Comparison of ENCODE assay signal across 13 mouse cellular contexts in the genomic region with DNA sequence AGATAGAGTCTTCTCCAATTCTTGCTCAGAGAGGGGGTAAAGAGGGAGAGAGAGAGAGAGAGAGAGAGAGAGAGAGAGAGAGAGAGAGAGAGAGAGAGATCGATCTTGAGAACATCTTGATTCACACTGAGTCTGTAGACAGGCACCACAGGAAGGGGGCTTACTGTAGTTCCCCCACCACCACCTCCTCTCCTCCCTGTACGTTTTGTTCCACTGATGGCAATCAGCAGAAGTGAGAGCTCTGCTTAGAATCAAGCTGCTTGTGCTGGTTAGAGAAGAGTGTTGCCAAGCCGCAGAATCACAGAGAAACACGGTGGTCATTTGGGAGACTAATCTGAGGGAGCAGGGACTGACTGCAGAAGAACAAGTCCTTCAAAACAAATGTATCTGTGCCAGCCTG. TPM values are rescaled to one million over a fixed set of nuclear protein-coding genes. Genes with fewer than 3 reads are reported as not detected.
DNase-seq lines count a peak whose midpoint lies in the region; ATAC-seq and TF ChIP-seq lines count a peak whose summit lies in the region.
"Had no signal": no experiment of that assay in that cellular context is flagged by ENCODE, and none has a peak within 500 bp of the region (broad histone marks: within the 10 kb centered on the region; RNA-seq: fewer than 3 reads in every experiment).

No protein-coding gene starts in this region.

- no peaks in the 10 kb centered on the region for H3K27me3 ChIP-seq in CH12.LX (replicated peaks)
- H3K27me3 ChIP-seq in forebrain, embryonic 16.5 days (replicated peaks; ENCODE audit: control insufficient read depth, insufficient read depth, low read length), result no peaks in the 10 kb centered on the region
- no peaks in the 10 kb centered on the region for H3K27me3 ChIP-seq in midbrain, embryonic 15.5 days (replicated peaks)
- H3K27me3 ChIP-seq: embryonic facial prominence, embryonic 15.5 days had no signal

- WGBS in forebrain, embryonic 16.5 days, result 60% methylated on average over 4 of the region's 4 CpGs
- 59% methylated on average over 4 of the region's 4 CpGs for WGBS in midbrain, embryonic 15.5 days

- TF ChIP-seq CTCF in layer of hippocampus, adult 2 months (conservative IDR thresholded peaks at IDR 0.05), result no peak
- TF ChIP-seq CTCF in CH12.LX (conservative IDR thresholded peaks at IDR 0.05 in 1 of 2, IDR thresholded peaks at IDR 0.05 in 1 of 2; ENCODE audit: low read depth in 2 of 2, low read length in 2 of 2), result no peak
- TF ChIP-seq CTCF in gastrocnemius, adult 2 months (IDR thresholded peaks at IDR 0.05), result no peak

- no peaks in the 10 kb centered on the region for H3K36me3 ChIP-seq in CH12.LX (replicated peaks in 1 of 2; ENCODE audit: control insufficient read depth in 1 of 2, insufficient read depth in 1 of 2, low read length in 1 of 2)
- H3K36me3 ChIP-seq in forebrain, embryonic 16.5 days (ENCODE audit: control insufficient read depth, insufficient read depth), result no peaks in the 10 kb centered on the region
- H3K36me3 ChIP-seq in midbrain, embryonic 15.5 days (replicated peaks), result no peaks in the 10 kb centered on the region
- H3K36me3 ChIP-seq: embryonic facial prominence, embryonic 15.5 days; limb, embryonic 10.5 days had no signal

- no peak overlapping the region for H3K27ac ChIP-seq in layer of hippocampus, adult 2 months
- peak overlapping the region; percentile 97 for H3K27ac ChIP-seq in CH12.LX (ENCODE audit: insufficient read depth, low read depth)
- no peak overlapping the region for H3K27ac ChIP-seq in forebrain, embryonic 16.5 days (ENCODE audit: low read length)
- H3K27ac ChIP-seq in midbrain, embryonic 15.5 days, result peak overlapping the region; percentile 86; the same call in 1 of the 2 replicates
- no peak overlapping the region for H3K27ac ChIP-seq in gastrocnemius, adult 2 months
- H3K27ac ChIP-seq: embryonic facial prominence, embryonic 15.5 days; limb, embryonic 10.5 days; liver, embryonic 14.5 days had no signal

- DNase-seq in layer of hippocampus, adult 2 months (ENCODE audit: low spot score in 2 of 2), result no peak
- DNase-seq in layer of hippocampus, postnatal 14 days (ENCODE audit: low spot score in 2 of 2), result no peak
- no peak for DNase-seq in CH12.LX (ENCODE audit: extremely low read depth)
- no peak for DNase-seq in gastrocnemius, adult 2 months
- DNase-seq in c-Kit-positive CD71-positive TER-119-positive erythroid progenitor cells, embryonic 14.5 days (ENCODE audit: low spot score), result no peak
- DNase-seq: kidney, postnatal 25 days; thymus, postnatal 25 days had no signal

- TF ChIP-seq RAD21 in CH12.LX (IDR thresholded peaks at IDR 0.05; ENCODE audit: low read depth, low read length), result no peak

- H3K4me2 ChIP-seq in CH12.LX (ENCODE audit: insufficient read depth, low read depth, poor library complexity, severe bottlenecking), result peak overlapping the region; percentile 96
- H3K4me2 ChIP-seq in forebrain, embryonic 16.5 days (ENCODE audit: low read length), result peak overlapping the region; percentile 25; the same call in 1 of the 2 replicates
- peak overlapping the region; percentile 54 for H3K4me2 ChIP-seq in midbrain, embryonic 15.5 days
- H3K4me2 ChIP-seq: embryonic facial prominence, embryonic 15.5 days had no signal

- dilution Hi-C loops in CH12.LX (cut with MboI; ENCODE audit: extremely low pct_ligation_motif_present, extremely low pct_unique_long_range_greater_than_20kb, low sequenced_read_pairs), result no loop called here

- H3K9ac ChIP-seq in CH12.LX (ENCODE audit: insufficient read depth, low read depth), result peak overlapping the region; percentile 98
- no peak overlapping the region for H3K9ac ChIP-seq in forebrain, embryonic 16.5 days (replicated peaks; ENCODE audit: low read depth, low read length)
- H3K9ac ChIP-seq in midbrain, embryonic 15.5 days, result peak overlapping the region; percentile 26; the same call in 1 of the 2 replicates
- H3K9ac ChIP-seq: embryonic facial prominence, embryonic 15.5 days; liver, embryonic 14.5 days had no signal

- peaks cover 20 to 59% of the 10 kb centered on the region in 2 experiments for H3K4me1 ChIP-seq in CH12.LX (ENCODE audit: control insufficient read depth in 1 of 2, insufficient read depth in 2 of 2)
- H3K4me1 ChIP-seq in forebrain, embryonic 16.5 days (replicated peaks; ENCODE audit: control insufficient read depth, insufficient read depth, low read length), result peaks cover 14% of the 10 kb centered on the region
- peaks cover 21% of the 10 kb centered on the region for H3K4me1 ChIP-seq in midbrain, embryonic 15.5 days

- H3K9me3 ChIP-seq in CH12.LX (replicated peaks; ENCODE audit: low read length), result peaks cover under 1% of the 10 kb centered on the region
- H3K9me3 ChIP-seq in forebrain, embryonic 16.5 days (ENCODE audit: control insufficient read depth, low read length), result no peaks in the 10 kb centered on the region
- H3K9me3 ChIP-seq in midbrain, embryonic 15.5 days, result no peaks in the 10 kb centered on the region; the same call in 1 of the 2 replicates
- H3K9me3 ChIP-seq: embryonic facial prominence, embryonic 15.5 days; limb, embryonic 10.5 days had no signal

- no peak for TF ChIP-seq POLR2A in CH12.LX (IDR thresholded peaks at IDR 0.05; ENCODE audit: low read depth, low read length)

- no peaks in the 10 kb centered on the region for H3K79me2 ChIP-seq in CH12.LX (replicated peaks; ENCODE audit: control insufficient read depth, extremely low read depth, insufficient read depth, poor library complexity, severe bottlenecking)

- H3K4me3 ChIP-seq in layer of hippocampus, adult 2 months, result peak overlapping the region; percentile 43
- H3K4me3 ChIP-seq in CH12.LX (replicated peaks in 1 of 3; ENCODE audit: low read depth in 2 of 3, low read length in 2 of 3, poor library complexity in 1 of 3), result peak overlapping the region; percentile 54 to 68 (median 57)
- no peak overlapping the region for H3K4me3 ChIP-seq in forebrain, embryonic 16.5 days (replicated peaks; ENCODE audit: low read length)
- H3K4me3 ChIP-seq in midbrain, embryonic 15.5 days, result peak overlapping the region; percentile 41
- no peak overlapping the region for H3K4me3 ChIP-seq in gastrocnemius, adult 2 months
- H3K4me3 ChIP-seq: embryonic facial prominence, embryonic 15.5 days; limb, embryonic 10.5 days had no signal

- in situ Hi-C loops in CH12.LX (cut with MboI; ENCODE audit: low pct_ligation_motif_present, low pct_unique_long_range_greater_than_20kb, low sequenced_read_pairs), result loop anchor here (5.0 to 25.0 kb wide), 3 partner anchors 232 to 747 kb away; a partner anchor contains a TSS

- intact Hi-C loops in gastrocnemius, adult 2 months (cut with DNase I), result no loop called here

- ATAC-seq in forebrain, embryonic 16.5 days, result no peak
- no peak for ATAC-seq in midbrain, embryonic 15.5 days (replicated peaks)
- ATAC-seq: intestine, embryonic 16.5 days had no signal

- no peak for TF ChIP-seq EP300 in CH12.LX (IDR thresholded peaks at IDR 0.05; ENCODE audit: low read length)

TF ChIP-seq in CH12.LX, 34 proteins besides CTCF, POLR2A, EP300 and RAD21:
- TF ChIP-seq RCOR1 (conservative IDR thresholded peaks at IDR 0.05; ENCODE audit: low read depth, low read length), result no peak
- TF ChIP-seq MAX (IDR thresholded peaks at IDR 0.05; ENCODE audit: low read length), result no peak
- no peak for TF ChIP-seq ZNF384 (IDR thresholded peaks at IDR 0.05; ENCODE audit: low read depth, low read length)
- TF ChIP-seq MAFK (IDR thresholded peaks at IDR 0.05; ENCODE audit: insufficient replicate concordance, low read length), result no peak
- peak; percentile 70; the same call in 1 of the 2 replicates for TF ChIP-seq CHD1 (IDR thresholded peaks at IDR 0.05; ENCODE audit: low read depth, low read length)
- no peak for TF ChIP-seq MYC (IDR thresholded peaks at IDR 0.05; ENCODE audit: low read depth, low read length)
TF ChIP-seq in CH12.LX: peak in this region for 1.

RNA-seq across cellular contexts. Expression of a gene that starts 1.7 kb away (rescaled TPM):
- 1 to 10 TPM; 2.5 to 3.4 TPM for total RNA-seq in layer of hippocampus, adult 2 months (2021)
- 1 to 10 TPM; 5.7 to 7.0 TPM for total RNA-seq in layer of hippocampus, postnatal 14 days (2021)
- 2.2 TPM in 2 replicates for total RNA-seq in CH12.LX (2012; rRNA removed)
- 1.1 TPM in 2 replicates for total RNA-seq in CH12.LX (2014; rRNA removed)
- polyA plus RNA-seq in CH12.LX (2012; ENCODE audit: insufficient read length, low read depth), result 1.1 and 1.3 TPM in 2 replicates
- 3.2 and 4.9 TPM in 2 replicates for polyA plus RNA-seq in forebrain, embryonic 16.5 days (2015; fragmentation: Nextera tagmentation; extraction: Ambion mirVana)
- polyA plus RNA-seq in midbrain, embryonic 15.5 days (2015; fragmentation: Nextera tagmentation; extraction: Ambion mirVana), result 7.3 and 8.9 TPM in 2 replicates
- not detected for total RNA-seq in gastrocnemius, adult 2 months (2021)

Comparison
In these comparisons a context has a peak if more than half of its experiments do, and no peak if none do; other contexts are left out.
1. H3K27ac ChIP-seq: peak in CH12.LX (single experiment) and midbrain, embryonic 15.5 days (single experiment); none in layer of hippocampus, adult 2 months (single experiment), forebrain, embryonic 16.5 days (single experiment) and gastrocnemius, adult 2 months (single experiment).
2. H3K4me3 ChIP-seq: peak in layer of hippocampus, adult 2 months (single experiment), CH12.LX (3 of 3) and midbrain, embryonic 15.5 days (single experiment); none in forebrain, embryonic 16.5 days (single experiment) and gastrocnemius, adult 2 months (single experiment).
3. H3K4me2 ChIP-seq: peak in every context shown above with its lines; median percentile 96 in CH12.LX; 54 in midbrain, embryonic 15.5 days; 25 in forebrain, embryonic 16.5 days.